Mouse (Mus musculus): ENCODE results near the gene Ptpra.
A peak's percentile ranks its signal among the peaks of the same experiment; 100 is the strongest.

Ptpra gene

DNA sequence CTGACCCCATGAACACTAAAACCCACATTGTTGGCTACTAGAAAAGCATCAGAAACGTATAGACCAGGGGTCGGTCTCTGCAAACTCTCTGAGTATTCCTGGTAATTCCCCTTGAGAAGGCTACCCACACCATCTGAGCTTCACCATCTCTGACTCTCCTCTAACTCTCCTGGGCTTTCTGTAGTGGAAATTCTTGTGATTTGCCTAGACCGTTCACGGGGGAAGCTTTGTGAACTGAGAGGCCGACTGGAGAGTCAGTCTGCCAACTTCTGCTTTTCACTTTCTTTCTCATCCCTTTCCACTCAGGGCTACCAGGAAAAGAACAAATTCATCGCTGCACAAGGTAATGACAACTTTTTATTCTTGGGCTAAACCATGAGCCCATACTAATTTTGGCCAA is 84.9 kb downstream of the Ptpra start:
- no peaks in the 10 kb centered on the region for H3K27me3 ChIP-seq (ENCODE audit: control insufficient read depth, insufficient read depth, low read length, poor library complexity, severe bottlenecking)
- DNase-seq (ENCODE audit: low read depth, low spot score): peak; percentile 53
- H3K36me3 ChIP-seq (ENCODE audit: control insufficient read depth, insufficient read depth, low read length, poor library complexity, severe bottlenecking): no peaks in the 10 kb centered on the region; the same call in 1 of the 2 replicates

DNA sequence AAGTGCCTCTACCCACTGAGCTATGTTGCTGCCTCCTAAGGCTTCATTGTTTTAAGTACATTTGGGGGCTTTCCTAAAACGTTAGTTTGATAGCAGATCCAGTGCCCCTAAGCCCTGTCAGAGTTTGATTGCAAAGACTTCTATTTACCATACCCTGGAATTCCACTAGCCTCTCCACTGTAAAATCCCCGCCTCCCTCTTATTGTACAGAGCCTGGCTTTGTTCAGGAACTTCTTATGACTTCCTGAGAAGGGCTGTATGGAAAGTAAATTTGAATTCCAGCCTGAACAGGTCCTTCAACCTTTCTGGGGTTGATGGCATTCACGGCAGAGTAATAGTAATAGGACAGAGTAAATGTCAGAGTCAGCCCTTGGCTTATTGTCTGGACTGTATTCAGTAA is 86.8 kb downstream of the Ptpra start:
- Histone ChIP-seq H3K36me3 (ENCODE audit: control insufficient read depth, insufficient read depth, low read length, poor library complexity, severe bottlenecking) (no peaks in the 10 kb centered on the region; the same call in 1 of the 2 replicates), H3K27me3 (ENCODE audit: control insufficient read depth, insufficient read depth, low read length, poor library complexity, severe bottlenecking) (no peaks in the 10 kb centered on the region)
- DNase-seq (ENCODE audit: low read depth, low spot score): no peak

DNA sequence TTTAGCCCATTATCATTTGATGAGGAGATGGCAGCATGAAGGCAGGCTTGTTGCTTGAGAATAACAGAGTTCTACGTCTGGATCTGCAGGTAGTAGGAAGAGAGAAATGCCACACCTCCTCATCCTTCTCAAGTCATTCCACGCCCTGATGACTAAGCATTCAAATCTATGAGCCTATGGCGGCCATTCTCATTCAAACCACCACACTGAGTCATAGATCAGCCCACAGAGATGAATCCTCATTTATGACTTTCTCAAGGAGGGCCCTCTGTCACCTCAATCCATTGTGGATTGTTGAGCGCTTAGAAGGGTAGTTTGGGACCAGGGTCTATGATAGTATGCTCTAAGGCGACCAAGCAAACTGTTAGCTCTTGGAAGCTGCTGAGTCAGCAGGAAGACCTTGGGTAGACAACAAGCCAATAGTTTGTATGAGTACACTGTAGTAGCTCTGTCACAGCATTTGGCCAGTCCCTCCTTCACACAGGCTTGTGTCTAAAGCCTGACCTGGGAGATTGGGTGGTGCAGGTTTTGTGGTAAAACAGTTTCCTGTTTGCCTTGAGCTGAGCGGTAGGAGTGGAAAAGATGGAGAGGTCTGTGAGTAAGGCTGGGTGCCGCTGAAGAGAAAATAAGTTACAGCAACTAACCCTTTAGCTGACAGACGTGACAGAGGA is 88.9 kb downstream of the Ptpra start:
- Histone ChIP-seq H3K36me3 (ENCODE audit: control insufficient read depth, insufficient read depth, low read length, poor library complexity, severe bottlenecking) (peaks cover 8% of the 10 kb centered on the region), H3K27me3 (ENCODE audit: control insufficient read depth, insufficient read depth, low read length, poor library complexity, severe bottlenecking) (no peaks in the 10 kb centered on the region)
- DNase-seq (ENCODE audit: low read depth, low spot score): no peak

DNA sequence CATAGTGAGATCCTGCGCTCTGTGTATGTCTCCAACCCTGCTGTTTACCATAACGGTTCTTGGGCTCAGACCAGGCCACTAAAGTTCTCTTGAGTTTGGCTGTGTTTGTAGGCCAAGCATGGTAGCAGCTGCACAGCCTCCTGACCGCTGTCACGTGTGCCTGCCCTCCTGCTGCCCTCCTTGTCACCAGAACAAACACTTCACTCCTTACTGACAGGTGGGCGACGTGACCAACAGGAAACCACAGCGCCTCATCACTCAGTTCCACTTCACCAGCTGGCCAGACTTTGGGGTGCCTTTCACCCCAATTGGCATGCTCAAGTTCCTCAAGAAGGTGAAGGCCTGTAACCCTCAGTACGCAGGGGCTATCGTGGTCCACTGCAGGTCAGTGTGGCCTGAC is 90.2 kb downstream of the Ptpra start:
- peak; percentile 65 for DNase-seq (ENCODE audit: low read depth, low spot score)
- H3K27me3 ChIP-seq (ENCODE audit: control insufficient read depth, insufficient read depth, low read length, poor library complexity, severe bottlenecking): no peaks in the 10 kb centered on the region

DNA sequence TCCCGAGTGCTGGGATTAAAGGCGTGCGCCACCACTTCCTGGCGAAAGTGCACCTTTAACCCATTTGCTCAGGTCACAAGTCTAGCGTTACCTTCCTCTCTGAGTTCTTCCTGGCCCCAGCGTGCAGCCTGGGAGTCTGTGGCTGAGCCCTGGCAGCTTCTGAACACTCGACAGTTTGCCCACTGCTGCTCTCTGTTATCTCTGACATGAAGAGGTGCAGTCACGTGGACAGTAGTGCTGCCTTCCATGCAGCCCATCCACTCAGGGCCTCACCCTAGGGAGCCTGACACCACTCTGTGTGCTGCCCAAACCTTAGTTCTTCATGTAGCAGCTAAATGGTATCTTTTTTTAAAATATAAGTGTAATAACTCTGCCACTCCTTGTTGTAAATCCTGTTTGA is 96.9 kb downstream of the Ptpra start:
- no peak for DNase-seq (ENCODE audit: low read depth, low spot score)
- no peaks in the 10 kb centered on the region for H3K27me3 ChIP-seq (ENCODE audit: control insufficient read depth, insufficient read depth, low read length, poor library complexity, severe bottlenecking)
- peaks cover 13% of the 10 kb centered on the region for H3K36me3 ChIP-seq (ENCODE audit: control insufficient read depth, insufficient read depth, low read length, poor library complexity, severe bottlenecking)

More for the DNA sequence above, 90.2 kb downstream of the Ptpra start:
- H3K36me3 ChIP-seq (ENCODE audit: control insufficient read depth, insufficient read depth, low read length, poor library complexity, severe bottlenecking): peaks cover 10% of the 10 kb centered on the region

DNA sequence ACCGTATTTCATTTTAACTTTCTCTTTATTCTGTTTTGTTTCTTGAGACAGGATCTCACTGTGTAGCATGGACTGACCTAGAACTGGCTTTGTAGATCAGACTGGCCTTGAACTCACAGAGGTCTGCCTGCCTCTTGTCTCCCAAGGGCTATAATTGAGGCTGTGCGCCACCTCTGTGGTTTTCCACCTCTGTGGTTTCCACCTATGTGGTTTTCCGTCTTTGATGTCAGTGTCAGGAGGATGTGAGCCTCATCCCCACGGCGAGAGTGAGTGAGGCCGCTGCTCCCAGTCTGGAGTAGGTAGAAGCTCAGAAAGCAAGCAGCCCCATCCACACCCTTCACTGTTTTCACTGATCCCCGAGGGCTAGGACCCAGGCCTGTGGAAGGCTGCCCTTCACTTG is 104.8 kb downstream of the Ptpra start:
- no peak for DNase-seq (ENCODE audit: low read depth, low spot score)
- H3K36me3 ChIP-seq (ENCODE audit: control insufficient read depth, insufficient read depth, low read length, poor library complexity, severe bottlenecking): peaks cover 2% of the 10 kb centered on the region; the same call in 1 of the 2 replicates
- H3K27me3 ChIP-seq (ENCODE audit: control insufficient read depth, insufficient read depth, low read length, poor library complexity, severe bottlenecking): no peaks in the 10 kb centered on the region

DNA sequence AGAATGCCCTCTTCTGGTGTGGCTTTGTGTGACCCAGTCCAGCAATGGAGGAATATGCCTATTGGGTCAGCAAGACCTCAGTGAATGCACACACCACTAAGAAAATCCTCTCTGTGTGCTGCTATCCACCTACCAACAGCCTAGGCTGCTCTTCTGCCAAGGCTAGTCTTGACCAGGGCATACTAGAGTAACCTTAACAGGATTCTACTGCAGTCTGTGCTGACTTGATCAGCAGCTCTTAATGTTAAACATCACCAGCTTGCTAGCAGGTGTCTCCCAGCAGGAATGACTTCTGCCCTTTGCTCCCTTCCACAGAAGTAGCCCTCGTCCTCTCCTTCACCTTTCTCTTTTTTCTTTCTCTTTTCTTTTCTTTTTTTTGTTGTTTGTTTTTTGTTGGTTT is 106.2 kb downstream of the Ptpra start:
- Histone ChIP-seq H3K27me3 (ENCODE audit: control insufficient read depth, insufficient read depth, low read length, poor library complexity, severe bottlenecking) (no peaks in the 10 kb centered on the region), H3K36me3 (ENCODE audit: control insufficient read depth, insufficient read depth, low read length, poor library complexity, severe bottlenecking) (peaks cover 2% of the 10 kb centered on the region; the same call in 1 of the 2 replicates)
- no peak for DNase-seq (ENCODE audit: low read depth, low spot score)

DNA sequence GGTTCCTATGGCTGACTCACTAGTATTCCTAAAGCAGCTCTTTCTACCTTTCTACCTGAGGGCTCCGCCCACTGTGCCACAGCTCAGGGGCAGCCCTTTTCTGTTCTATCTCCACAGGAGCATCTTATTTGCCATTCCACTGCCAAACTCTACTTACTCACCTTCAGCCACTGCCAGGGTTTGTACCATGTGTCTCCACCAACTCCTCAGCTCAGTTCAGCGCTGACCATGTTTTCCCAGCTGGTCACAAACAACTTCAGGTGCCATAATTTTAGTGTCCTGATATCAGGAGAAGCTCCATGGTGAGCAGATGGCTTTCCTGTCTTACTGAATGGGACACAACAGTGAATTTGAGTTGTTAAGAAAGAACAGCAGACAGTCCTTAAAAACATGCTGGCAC is 107.4 kb downstream of the Ptpra start:
- Histone ChIP-seq H3K36me3 (ENCODE audit: control insufficient read depth, insufficient read depth, low read length, poor library complexity, severe bottlenecking) (peaks cover 2% of the 10 kb centered on the region; the same call in 1 of the 2 replicates), H3K27me3 (ENCODE audit: control insufficient read depth, insufficient read depth, low read length, poor library complexity, severe bottlenecking) (no peaks in the 10 kb centered on the region)
- DNase-seq (ENCODE audit: low read depth, low spot score): no peak

DNA sequence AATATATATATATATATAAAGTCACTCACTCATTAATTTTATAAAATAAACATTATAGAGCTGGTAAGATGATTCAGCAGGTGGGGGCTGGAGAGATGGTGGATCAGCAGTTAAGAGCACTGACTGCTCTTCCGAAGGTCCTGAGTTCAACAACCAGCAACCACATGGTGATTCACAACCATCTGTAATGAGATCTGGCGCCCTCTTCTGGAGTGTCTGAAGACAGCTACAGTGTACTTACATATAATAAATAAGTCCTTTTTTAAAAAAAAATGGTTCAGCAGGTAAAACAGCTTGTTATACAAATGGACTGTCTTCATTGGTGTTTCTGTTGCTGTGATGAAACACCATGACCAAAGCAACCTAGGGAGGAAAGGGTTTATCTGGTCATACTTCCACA is 107.9 kb downstream of the Ptpra start:
- DNase-seq (ENCODE audit: low read depth, low spot score): no peak
- H3K36me3 ChIP-seq (ENCODE audit: control insufficient read depth, insufficient read depth, low read length, poor library complexity, severe bottlenecking): peaks cover 2% of the 10 kb centered on the region; the same call in 1 of the 2 replicates
- H3K27me3 ChIP-seq (ENCODE audit: control insufficient read depth, insufficient read depth, low read length, poor library complexity, severe bottlenecking): no peaks in the 10 kb centered on the region

DNA sequence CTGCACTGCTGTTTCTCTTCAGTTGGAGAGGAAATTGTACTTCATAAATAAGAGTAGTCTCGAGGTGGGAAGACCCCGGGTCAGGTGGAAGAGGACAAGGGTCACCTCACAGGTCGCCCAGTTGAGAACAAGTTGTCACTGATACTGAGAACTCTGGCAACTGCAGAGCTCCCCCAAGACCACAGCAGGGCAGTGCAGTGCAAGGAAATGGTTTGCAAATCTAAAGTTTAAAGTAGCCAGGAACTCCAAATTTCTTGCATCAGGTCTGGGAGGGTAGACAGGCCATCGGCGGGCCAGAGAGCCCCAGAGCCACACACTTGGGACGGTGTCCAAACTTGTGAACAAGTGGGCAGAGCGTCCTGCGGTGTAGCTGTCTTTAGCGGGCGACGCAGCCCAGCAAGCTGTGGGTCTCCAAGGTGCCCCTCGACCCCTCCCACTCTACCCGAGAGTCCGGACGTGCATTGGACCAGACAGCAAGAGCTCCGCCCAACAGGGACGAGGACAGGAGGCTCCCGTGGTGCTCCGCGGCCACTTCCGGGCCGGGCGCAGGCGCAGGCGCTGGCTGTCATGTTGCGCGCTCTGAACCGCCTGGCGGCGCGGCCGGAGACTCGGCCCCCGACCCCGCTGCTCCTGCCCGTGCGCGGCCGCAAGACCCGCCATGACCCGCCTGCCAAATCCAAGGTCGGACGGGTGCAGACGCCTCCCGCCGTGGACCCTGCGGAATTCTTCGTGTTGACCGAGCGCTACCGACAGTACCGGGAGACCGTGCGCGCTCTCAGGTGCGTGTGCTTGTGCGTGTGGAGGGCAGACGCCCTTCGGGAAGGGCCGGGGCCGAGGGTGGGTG is 113.4 kb downstream of the Ptpra start, which contains the start of gene Mrps26:
TSS of gene Mrps26 (plus strand) at position 531 of the 844 bp plus-strand sequence.
- H3K27me3 ChIP-seq (ENCODE audit: control insufficient read depth, insufficient read depth, low read length, poor library complexity, severe bottlenecking): no peaks in the 10 kb centered on the region
- H3K36me3 ChIP-seq (ENCODE audit: control insufficient read depth, insufficient read depth, low read length, poor library complexity, severe bottlenecking): no peaks in the 10 kb centered on the region
- DNase-seq (ENCODE audit: low read depth, low spot score): peak; percentile 93

DNA sequence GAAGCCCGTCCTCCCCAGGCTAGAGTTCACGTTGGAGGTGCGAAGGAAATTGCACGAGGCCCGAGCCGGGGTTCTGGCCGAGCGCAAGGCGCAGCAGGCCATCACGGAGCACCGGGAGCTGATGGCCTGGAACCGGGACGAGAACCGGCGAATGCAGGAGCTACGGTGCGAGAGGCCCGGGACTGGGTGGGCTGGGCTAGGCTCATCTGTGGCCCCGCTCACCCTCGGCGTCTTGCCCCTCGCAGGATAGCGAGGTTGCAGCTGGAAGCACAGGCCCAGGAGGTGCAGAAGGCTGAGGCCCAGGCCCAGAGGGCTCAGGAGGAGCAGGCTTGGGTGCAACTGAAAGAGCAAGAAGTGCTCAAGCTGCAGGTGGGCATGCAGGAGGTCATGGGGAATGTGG is 114.0 kb downstream of the Ptpra start:
- no peak for DNase-seq (ENCODE audit: low read depth, low spot score)
- H3K36me3 ChIP-seq (ENCODE audit: control insufficient read depth, insufficient read depth, low read length, poor library complexity, severe bottlenecking): no peaks in the 10 kb centered on the region
- no peaks in the 10 kb centered on the region for H3K27me3 ChIP-seq (ENCODE audit: control insufficient read depth, insufficient read depth, low read length, poor library complexity, severe bottlenecking)

DNA sequence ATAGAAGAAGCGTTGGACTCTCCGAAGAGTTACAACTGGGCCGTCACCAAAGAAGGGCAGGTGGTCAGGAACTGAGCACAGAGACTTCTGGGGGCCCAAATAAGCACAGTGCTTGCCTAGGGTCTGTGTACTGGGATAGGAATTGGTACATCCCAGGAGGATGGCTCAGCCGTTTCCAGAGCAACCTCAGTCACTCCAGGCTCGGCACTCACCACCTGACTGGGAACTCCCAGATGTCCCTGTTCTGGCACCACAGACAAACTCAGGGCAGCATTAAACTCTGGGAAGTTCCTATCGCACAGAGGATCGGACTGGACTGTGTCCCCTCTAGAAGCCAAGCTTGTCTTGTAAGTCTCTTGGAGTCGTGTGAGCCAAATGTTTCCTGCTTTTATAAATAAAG is 114.9 kb downstream of the Ptpra start:
- DNase-seq (ENCODE audit: low read depth, low spot score): no peak
- Histone ChIP-seq H3K36me3 (ENCODE audit: control insufficient read depth, insufficient read depth, low read length, poor library complexity, severe bottlenecking) (no peaks in the 10 kb centered on the region), H3K27me3 (ENCODE audit: control insufficient read depth, insufficient read depth, low read length, poor library complexity, severe bottlenecking) (no peaks in the 10 kb centered on the region)

DNA sequence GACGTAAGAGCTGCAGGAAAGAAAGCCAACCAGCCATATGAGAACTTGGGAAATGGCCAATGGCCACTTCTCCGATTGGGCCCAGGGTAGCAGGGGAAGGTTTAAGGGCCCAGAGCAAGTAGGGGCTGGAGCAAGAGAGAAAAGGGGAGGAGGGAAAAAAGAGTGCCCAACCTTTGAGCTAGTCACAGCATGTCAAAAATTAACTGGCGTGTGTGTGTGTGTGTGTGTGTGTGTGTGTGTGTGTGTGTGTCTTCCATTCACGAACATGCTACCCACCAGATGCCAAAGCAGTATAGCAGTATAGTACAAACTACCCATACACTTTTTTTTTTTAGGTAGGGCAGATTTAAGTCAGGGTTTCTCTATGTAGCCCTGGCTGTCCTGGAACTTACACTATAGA is 118.8 kb downstream of the Ptpra start:
- Histone ChIP-seq H3K27me3 (ENCODE audit: control insufficient read depth, insufficient read depth, low read length, poor library complexity, severe bottlenecking) (no peaks in the 10 kb centered on the region), H3K36me3 (ENCODE audit: control insufficient read depth, insufficient read depth, low read length, poor library complexity, severe bottlenecking) (no peaks in the 10 kb centered on the region)
- no peak for DNase-seq (ENCODE audit: low read depth, low spot score)

DNA sequence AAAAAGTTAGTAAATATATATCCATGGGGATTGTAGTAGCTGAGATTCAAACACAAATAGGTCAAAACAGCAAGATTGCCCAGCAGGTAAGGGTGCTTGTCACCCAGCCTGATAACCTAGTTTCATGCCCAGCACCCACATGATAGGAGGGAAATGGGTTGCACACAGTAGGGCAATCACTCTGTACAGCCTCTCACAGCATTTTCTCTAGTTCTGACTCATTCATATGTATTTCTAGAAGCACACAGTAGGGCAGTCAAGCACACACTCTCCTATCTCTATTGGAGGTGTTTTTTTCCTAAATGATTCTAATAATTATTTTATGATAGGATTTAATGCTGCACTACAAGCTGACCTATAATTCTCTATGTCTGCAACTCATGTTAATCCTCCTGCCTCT is 119.8 kb downstream of the Ptpra start:
- no peak for DNase-seq (ENCODE audit: low read depth, low spot score)
- Histone ChIP-seq H3K27me3 (ENCODE audit: control insufficient read depth, insufficient read depth, low read length, poor library complexity, severe bottlenecking) (no peaks in the 10 kb centered on the region), H3K36me3 (ENCODE audit: control insufficient read depth, insufficient read depth, low read length, poor library complexity, severe bottlenecking) (no peaks in the 10 kb centered on the region)

DNA sequence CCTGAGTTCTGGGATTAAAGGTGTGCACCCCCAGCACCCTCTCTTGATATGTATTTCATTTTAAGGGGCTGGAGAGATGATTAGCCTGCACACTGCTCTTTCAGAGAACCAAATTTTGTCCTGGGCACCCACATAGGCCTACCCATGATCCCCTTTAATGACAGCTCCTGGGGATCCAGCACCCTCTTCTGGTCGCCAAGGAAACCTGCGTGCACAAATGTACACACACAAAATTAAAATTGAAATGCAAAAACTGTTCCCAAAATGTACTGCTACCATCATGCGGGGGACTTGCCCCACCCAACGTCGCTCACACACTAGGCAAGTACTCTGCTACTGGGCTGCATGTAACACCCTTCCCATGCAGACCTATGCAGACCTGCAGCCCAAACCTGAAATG is 124.9 kb downstream of the Ptpra start:
- Histone ChIP-seq H3K27me3 (ENCODE audit: control insufficient read depth, insufficient read depth, low read length, poor library complexity, severe bottlenecking) (no peaks in the 10 kb centered on the region), H3K36me3 (ENCODE audit: control insufficient read depth, insufficient read depth, low read length, poor library complexity, severe bottlenecking) (no peaks in the 10 kb centered on the region)
- no peak for DNase-seq (ENCODE audit: low read depth, low spot score)

Measured in splenic B cell, adult 2 months (primary cell).